Mouse (Mus musculus): ENCODE measurements around the gene Camk2d.

Gene Camk2d

DNA sequence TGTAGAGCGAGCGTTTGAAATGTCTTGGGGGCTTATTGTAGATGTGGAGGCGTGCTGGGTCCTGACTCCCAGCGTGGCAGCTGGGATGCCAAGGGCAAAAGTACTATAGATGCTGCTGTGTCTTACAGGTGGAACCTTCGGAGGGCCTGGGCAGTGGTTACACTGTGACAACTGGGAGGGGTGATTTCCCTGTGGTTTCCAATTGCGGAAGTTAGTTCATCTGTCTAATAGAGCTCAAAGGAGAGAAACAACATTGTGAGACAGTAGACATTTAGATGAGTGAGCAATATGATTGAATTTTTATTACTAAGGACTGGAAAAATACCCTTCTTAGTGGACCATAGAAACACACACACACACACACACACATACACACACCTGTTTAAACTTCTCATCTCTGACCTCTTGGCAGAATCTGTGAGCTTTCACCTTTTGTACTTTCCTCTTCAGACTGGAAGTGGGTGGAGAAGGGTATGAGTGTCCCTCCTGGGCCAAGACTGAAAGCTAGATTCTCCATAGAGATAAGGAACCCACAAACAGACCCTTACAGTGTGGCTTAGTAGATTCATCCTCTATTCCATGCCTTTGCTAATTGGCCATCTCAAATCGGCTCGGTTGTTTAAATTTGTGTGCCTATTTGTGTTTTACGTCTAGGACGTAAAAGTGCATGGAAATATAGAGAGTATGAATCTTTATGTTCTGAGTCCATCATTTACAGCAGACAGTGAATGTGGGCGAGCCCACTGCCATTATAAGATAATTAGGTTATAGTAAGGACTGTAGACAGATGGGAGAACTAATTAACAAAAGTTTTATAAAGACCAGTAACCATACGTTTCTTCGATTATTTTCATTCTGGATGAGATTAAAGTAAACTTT is 94.8 kb downstream of the Camk2d start:
- DNase-seq (ENCODE audit: low spot score in 2 of 2) = no peak

DNA sequence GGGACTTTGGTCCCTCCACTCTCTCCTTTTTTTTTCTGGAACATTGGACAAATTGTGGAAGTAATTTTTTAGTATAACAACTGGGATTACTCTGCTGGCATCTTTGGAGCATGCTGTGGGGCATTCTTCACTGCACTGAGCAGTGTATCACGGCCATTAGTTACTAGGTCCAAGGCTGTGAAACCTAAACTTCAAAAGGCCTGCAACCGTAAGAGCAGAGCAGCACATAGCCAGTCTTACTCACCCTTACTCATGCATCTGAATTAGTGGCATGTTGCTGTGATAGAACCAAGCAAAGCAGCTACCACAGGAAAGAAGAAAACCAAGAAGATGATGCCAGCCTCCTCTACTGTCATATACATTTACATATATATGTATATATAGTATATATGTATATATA is 95.5 kb downstream of the Camk2d start:
- no peak for DNase-seq (ENCODE audit: low spot score in 2 of 2)

- no peak for DNase-seq (ENCODE audit: low spot score in 2 of 2)
These were observed 96.7 kb downstream of the Camk2d start for GRCm38 (mm10) chr3:126692797-126693196.

DNA sequence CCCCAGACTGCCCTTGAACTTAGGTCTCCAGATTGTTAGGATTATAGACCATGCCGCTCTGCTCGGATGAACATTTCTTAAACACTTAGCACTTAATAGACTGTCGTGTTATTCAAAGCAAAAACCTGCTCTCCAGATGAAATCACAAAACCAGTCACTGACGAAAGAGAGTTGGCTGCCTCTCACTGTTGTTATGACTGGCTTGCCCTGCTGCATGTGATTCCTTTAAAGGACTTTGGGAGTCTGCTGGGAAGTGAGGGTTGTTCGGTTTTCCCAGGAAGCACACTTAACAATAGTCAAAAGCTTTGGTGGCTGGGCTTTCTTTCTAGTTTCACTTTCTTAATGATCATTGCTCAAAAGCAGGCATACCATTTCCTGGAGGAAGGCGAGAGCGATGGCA is 97.2 kb downstream of the Camk2d start:
- DNase-seq (ENCODE audit: low spot score in 2 of 2) = peak; percentile 71 to 80

GRCm38 (mm10) chr3:126695456-126696293 is 99.6 kb downstream of the Camk2d start:
- DNase-seq (ENCODE audit: low spot score in 2 of 2) = peak; percentile 82

DNA sequence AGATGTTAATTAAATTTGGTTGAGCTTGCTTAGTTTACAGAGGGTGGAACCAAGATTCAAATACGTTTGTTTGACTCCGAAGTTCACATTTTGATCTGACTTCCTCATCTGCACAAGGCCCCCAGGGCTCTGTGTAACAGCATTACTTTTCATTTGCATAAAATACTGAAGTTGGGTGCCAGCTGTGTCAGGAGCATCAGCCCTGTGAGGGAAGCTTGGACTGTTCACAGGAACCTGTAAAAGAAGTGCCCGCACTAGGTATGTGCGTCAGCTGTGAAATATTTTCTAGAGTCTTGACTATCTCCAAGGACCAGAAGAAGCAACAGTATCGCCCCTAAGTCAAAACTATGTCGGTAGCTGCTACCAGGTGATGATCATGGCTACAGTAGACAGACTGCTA is 100.5 kb downstream of the Camk2d start:
- no peak for DNase-seq (ENCODE audit: low spot score in 2 of 2)

DNA sequence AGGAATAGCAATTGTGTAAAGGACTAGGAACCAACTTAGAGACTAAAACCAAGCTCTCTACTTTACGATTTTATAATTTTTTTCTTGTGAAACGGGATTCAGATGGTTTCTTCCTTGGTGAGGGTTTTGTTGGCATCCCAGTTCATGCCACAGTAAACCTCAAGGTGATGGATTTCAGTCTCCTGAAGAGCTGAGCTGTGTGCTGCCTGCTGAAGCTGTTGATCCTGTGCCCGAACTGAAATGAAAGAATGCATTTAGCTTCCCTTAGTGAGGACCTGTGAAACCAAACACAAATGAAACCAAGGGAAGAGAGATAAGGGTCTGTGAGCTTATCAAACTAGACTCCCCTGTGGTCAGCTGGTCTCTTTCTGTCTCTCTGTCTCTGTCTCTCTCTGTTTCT is 103.6 kb downstream of the Camk2d start:
- DNase-seq (ENCODE audit: low spot score in 2 of 2) = no peak

- no peak for DNase-seq (ENCODE audit: low spot score in 2 of 2)
These were observed 105.0 kb downstream of the Camk2d start for GRCm38 (mm10) chr3:126701067-126701466.

DNA sequence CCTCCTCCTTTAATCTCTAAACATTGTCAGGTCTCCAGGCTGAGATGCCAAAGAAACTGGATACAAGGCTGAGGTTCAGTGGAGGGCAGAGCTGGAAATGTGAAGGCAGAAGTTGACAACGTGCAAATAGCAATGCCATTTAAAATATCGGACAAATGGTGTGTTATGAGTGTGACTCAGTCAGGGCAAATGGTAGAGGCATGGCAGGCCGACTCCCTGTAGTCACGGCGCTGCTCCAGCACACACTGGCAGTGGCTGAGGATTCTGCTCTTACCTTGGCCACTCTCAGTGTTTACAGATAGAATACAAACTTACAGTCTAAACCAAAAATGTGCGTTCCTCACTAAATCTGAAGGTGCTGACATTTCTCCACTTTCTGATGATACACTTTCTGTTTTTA is 105.5 kb downstream of the Camk2d start:
- no peak for DNase-seq (ENCODE audit: low spot score in 2 of 2)

DNA sequence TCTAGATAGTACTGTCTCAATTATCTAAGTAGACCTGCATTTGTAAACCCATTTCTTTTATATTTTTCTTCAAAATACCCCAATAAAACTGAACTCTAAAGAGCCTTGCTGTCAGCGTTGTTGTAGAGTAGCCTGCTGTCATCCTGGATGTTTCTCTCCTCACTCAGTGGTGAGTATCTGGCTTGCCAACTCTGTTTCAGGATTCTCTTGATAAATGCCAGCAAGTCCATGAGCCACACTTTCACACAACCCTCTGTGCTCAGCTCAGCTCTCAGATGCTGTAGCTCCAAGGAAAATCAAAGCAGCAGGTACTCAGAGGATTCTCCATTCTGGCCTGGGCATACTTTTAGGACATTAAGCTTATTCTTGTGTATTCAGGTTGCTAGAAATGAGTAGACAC is 109.4 kb downstream of the Camk2d start:
- DNase-seq (ENCODE audit: low spot score in 2 of 2) = no peak

GRCm38 (mm10) chr3:126714281-126714680 is 118.2 kb downstream of the Camk2d start:
- no peak for DNase-seq (ENCODE audit: low spot score in 2 of 2)

- peak in 1 of 2 experiments; percentile 24 for DNase-seq (ENCODE audit: low spot score in 2 of 2)
These were observed 126.9 kb downstream of the Camk2d start for GRCm38 (mm10) chr3:126723021-126723449.

- DNase-seq (ENCODE audit: low spot score in 2 of 2) = peak; percentile 35 to 39
These were observed 127.4 kb downstream of the Camk2d start for GRCm38 (mm10) chr3:126723458-126723857.

GRCm38 (mm10) chr3:126725647-126726046 is 129.5 kb downstream of the Camk2d start:
- DNase-seq (ENCODE audit: low spot score in 2 of 2) = no peak

- no peak for DNase-seq (ENCODE audit: low spot score in 2 of 2)
These were observed 131.3 kb downstream of the Camk2d start for GRCm38 (mm10) chr3:126727387-126727786.

DNA sequence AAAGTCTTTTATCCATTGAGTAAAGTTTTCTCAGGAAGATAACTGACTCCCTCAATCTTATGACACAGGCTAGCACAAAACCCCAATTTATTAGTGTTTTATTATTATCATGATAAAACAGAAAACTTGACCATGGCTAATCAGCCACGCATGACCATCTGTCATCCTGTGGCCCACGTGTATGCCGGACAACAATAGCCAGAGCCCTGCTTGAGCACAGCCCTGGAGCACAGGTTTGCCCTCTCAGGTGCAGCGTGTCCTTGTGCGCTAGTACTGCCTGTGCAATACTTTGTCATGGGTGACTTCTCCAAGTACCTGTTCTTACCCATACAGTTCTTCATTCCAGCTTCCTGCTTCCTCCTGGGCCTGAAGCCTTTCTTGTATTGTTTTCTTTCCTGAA is 134.3 kb downstream of the Camk2d start:
- DNase-seq (ENCODE audit: low spot score in 2 of 2) = no peak

- no peak for DNase-seq (ENCODE audit: low spot score in 2 of 2)
These were observed 136.2 kb downstream of the Camk2d start for GRCm38 (mm10) chr3:126732323-126732722.

DNA sequence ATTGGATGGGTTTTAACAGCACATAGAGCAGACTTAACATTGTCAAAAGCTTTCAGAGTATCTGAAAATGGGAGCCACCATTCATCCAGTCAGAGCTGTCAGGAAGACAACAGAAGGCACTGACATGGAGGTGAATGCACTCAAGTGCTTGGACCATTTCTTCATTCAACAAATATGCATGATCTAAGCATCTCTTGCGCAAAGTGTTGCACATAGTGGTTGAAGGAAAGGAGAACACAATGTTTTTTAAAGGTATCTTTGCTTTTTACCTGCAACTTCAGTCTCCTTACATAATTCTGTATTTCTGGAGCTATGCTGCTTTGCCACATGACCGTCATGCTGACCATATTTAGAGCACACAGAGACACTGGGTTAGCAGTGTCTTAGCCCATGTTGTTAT is 138.4 kb downstream of the Camk2d start:
- no peak for DNase-seq (ENCODE audit: low spot score in 2 of 2)

- DNase-seq (ENCODE audit: low spot score in 2 of 2) = no peak
These were observed 139.1 kb downstream of the Camk2d start for GRCm38 (mm10) chr3:126735211-126735610.

GRCm38 (mm10) chr3:126737128-126737527 is 141.0 kb downstream of the Camk2d start:
- peak; percentile 64 to 73 for DNase-seq (ENCODE audit: low spot score in 2 of 2)

GRCm38 (mm10) chr3:126740146-126740545 is 144.0 kb downstream of the Camk2d start:
- no peak for DNase-seq (ENCODE audit: low spot score in 2 of 2)

DNA sequence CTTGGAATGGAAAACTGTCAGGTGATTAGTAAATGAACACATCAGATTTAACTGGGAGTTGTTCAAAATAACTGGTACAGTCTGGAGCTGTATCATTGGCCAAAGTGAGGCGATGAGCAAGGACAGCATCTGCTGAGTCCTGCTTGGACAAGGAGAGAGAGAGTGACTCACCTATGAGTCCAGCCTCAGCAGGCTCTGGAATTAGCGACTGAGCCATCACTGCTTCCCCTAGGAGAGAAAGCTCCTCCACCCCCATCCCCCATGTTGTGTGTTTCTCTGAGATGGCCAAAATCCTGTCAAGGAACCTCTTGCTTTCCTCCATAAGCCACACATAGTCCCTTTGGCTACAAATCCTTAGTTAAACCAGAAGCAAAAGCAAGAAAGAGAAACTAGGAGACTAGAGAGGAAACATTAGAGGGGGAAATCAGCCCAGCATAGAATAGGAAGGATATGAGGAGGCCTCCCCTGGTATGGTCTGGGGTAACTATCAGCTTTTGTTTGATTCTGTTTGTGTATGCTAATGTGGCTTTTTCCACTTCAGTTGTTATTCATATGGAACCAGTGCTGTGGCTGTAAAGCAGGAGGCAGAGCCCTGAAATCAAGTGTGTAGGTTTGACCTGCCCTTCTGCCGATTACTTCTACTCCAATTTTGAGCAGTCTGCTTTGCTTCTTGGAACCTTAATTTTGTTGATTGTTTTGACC is 148.5 kb downstream of the Camk2d start:
- DNase-seq (ENCODE audit: low spot score in 2 of 2) = no peak
